11 mouse cellular contexts compared by ENCODE assay signal in the genomic region with DNA sequence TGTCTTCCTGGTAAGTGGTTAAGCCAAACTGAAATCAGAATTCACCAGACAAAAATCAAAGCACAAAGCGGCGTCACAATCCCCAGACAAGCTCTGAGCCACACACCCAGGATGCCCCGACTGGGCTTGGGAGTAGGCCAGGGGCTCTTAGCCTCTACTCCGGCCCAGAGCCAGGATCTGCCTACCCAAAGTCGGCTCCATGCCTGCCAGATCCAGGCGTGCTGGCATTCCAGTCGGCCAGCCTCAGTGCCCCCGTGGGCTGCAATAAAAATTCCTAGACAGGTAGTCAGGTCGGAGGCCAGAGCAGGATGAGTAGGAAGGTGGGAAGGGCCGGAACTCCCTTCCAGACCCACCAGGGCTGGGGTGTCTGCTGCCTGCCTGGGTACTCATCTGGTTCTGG. TPM values are rescaled to one million over a fixed set of nuclear protein-coding genes. Genes with fewer than 3 reads are reported as not detected.
DNase-seq lines count a peak whose midpoint lies in the region; ATAC-seq and TF ChIP-seq lines count a peak whose summit lies in the region.
"Had no signal": no experiment of that assay in that cellular context is flagged by ENCODE, and none has a peak within 500 bp of the region (broad histone marks: within the 10 kb centered on the region; RNA-seq: fewer than 3 reads in every experiment).

No protein-coding gene starts in this region.

- no peak overlapping the region for H3K9ac ChIP-seq in forebrain, embryonic 14.5 days (ENCODE audit: low read length)
- no peak overlapping the region for H3K9ac ChIP-seq in forebrain, embryonic 12.5 days
- H3K9ac ChIP-seq in midbrain, embryonic 11.5 days (ENCODE audit: low read length): 0 out of 2 replicates have a peak overlapping the region, but pooled peaks have one; percentile 42
- no peak overlapping the region for H3K9ac ChIP-seq in midbrain, embryonic 15.5 days
- no peak overlapping the region for H3K9ac ChIP-seq in hindbrain, postnatal 0 days (replicated peaks; ENCODE audit: low read length)
- no peak overlapping the region for H3K9ac ChIP-seq in stomach, postnatal 0 days (ENCODE audit: low read length)

- peak; percentile 58 for DNase-seq in forebrain, embryonic 14.5 days (ENCODE audit: low spot score)
- DNase-seq in midbrain, embryonic 11.5 days (ENCODE audit: low spot score, missing footprints): no peak
- DNase-seq in hindbrain, postnatal 0 days (ENCODE audit: low spot score): peak; percentile 69
- DNase-seq in stomach, postnatal 0 days (ENCODE audit: low spot score): no peak
- no peak for DNase-seq in urinary bladder, postnatal 36 days (ENCODE audit: low spot score in 2 of 2)
- no peak for DNase-seq in embryo, embryonic 10 days (ENCODE audit: low spot score)
- DNase-seq: cerebellum, adult 9-11 months; thymus, postnatal 14 days had no signal

- TF ChIP-seq CTCF in hindbrain, postnatal 0 days (IDR thresholded peaks at IDR 0.05; ENCODE audit: low read depth): no peak
- TF ChIP-seq CTCF in stomach, postnatal 0 days (IDR thresholded peaks at IDR 0.05; ENCODE audit: low read depth): no peak

- H3K4me1 ChIP-seq in forebrain, embryonic 14.5 days (ENCODE audit: control insufficient read depth, insufficient read depth, low read length): peaks cover 64% of the 10 kb centered on the region
- H3K4me1 ChIP-seq in forebrain, embryonic 12.5 days: peaks cover 92% of the 10 kb centered on the region
- H3K4me1 ChIP-seq in midbrain, embryonic 11.5 days (ENCODE audit: control insufficient read depth, insufficient read depth, low read length): peaks cover 57% of the 10 kb centered on the region
- H3K4me1 ChIP-seq in midbrain, embryonic 15.5 days: peaks cover 79% of the 10 kb centered on the region
- peaks cover 36% of the 10 kb centered on the region for H3K4me1 ChIP-seq in hindbrain, postnatal 0 days (ENCODE audit: insufficient read depth, low read length)
- H3K4me1 ChIP-seq in stomach, postnatal 0 days (replicated peaks; ENCODE audit: control insufficient read depth, insufficient read depth): peaks cover 33% of the 10 kb centered on the region

- H3K4me3 ChIP-seq in forebrain, embryonic 14.5 days (ENCODE audit: low read depth, low read length): no peak overlapping the region
- no peak overlapping the region for H3K4me3 ChIP-seq in forebrain, embryonic 12.5 days (replicated peaks)
- no peak overlapping the region for H3K4me3 ChIP-seq in midbrain, embryonic 11.5 days (ENCODE audit: low read depth, low read length)
- H3K4me3 ChIP-seq in midbrain, embryonic 15.5 days: no peak overlapping the region
- H3K4me3 ChIP-seq in hindbrain, postnatal 0 days (ENCODE audit: low read length): no peak overlapping the region
- no peak overlapping the region for H3K4me3 ChIP-seq in stomach, postnatal 0 days (ENCODE audit: low read depth, low read length)

- H3K36me3 ChIP-seq in forebrain, embryonic 14.5 days (ENCODE audit: control insufficient read depth, insufficient read depth, low read length): no peaks in the 10 kb centered on the region
- H3K36me3 ChIP-seq in forebrain, embryonic 12.5 days (replicated peaks): no peaks in the 10 kb centered on the region
- no peaks in the 10 kb centered on the region for H3K36me3 ChIP-seq in midbrain, embryonic 11.5 days (ENCODE audit: control insufficient read depth, insufficient read depth, low read length)
- H3K36me3 ChIP-seq in midbrain, embryonic 15.5 days (replicated peaks): no peaks in the 10 kb centered on the region
- no peaks in the 10 kb centered on the region for H3K36me3 ChIP-seq in hindbrain, postnatal 0 days (ENCODE audit: insufficient read depth, low read length)
- no peaks in the 10 kb centered on the region for H3K36me3 ChIP-seq in stomach, postnatal 0 days (ENCODE audit: control insufficient read depth, insufficient read depth, low read length)
- H3K36me3 ChIP-seq: G1E had no signal

- 64% methylated on average over 10 of the region's 10 CpGs for WGBS in forebrain, embryonic 14.5 days
- 84% methylated on average over 10 of the region's 10 CpGs for WGBS in forebrain, embryonic 12.5 days
- 90% methylated on average over 10 of the region's 10 CpGs for WGBS in midbrain, embryonic 11.5 days
- WGBS in midbrain, embryonic 15.5 days: 73% methylated on average over 10 of the region's 10 CpGs
- 52% methylated on average over 10 of the region's 10 CpGs for WGBS in hindbrain, postnatal 0 days
- WGBS in stomach, postnatal 0 days: 64% methylated on average over 10 of the region's 10 CpGs

- no peak for TF ChIP-seq EP300 in stomach, postnatal 0 days (optimal IDR thresholded peaks at IDR 0.05)

- H3K27ac ChIP-seq in forebrain, embryonic 14.5 days (ENCODE audit: low read depth, low read length): 0 out of 2 replicates have a peak overlapping the region, but pooled peaks have one; percentile 9
- no peak overlapping the region for H3K27ac ChIP-seq in forebrain, embryonic 12.5 days
- no peak overlapping the region for H3K27ac ChIP-seq in midbrain, embryonic 11.5 days (ENCODE audit: low read depth, low read length)
- H3K27ac ChIP-seq in midbrain, embryonic 15.5 days: no peak overlapping the region
- no peak overlapping the region for H3K27ac ChIP-seq in hindbrain, postnatal 0 days
- 0 out of 2 replicates have a peak overlapping the region, but pooled peaks have one; percentile 30 for H3K27ac ChIP-seq in stomach, postnatal 0 days (replicated peaks)

- ATAC-seq in forebrain, embryonic 14.5 days: no peak
- no peak for ATAC-seq in forebrain, embryonic 12.5 days (ENCODE audit: low FRiP score)
- no peak for ATAC-seq in midbrain, embryonic 11.5 days (ENCODE audit: low FRiP score)
- no peak for ATAC-seq in midbrain, embryonic 15.5 days (replicated peaks)
- no peak for ATAC-seq in hindbrain, postnatal 0 days
- ATAC-seq in stomach, postnatal 0 days (ENCODE audit: low FRiP score, low TSS enrichment): no peak

- H3K27me3 ChIP-seq in forebrain, embryonic 14.5 days (replicated peaks; ENCODE audit: control insufficient read depth, insufficient read depth, low read length): no peaks in the 10 kb centered on the region
- H3K27me3 ChIP-seq in forebrain, embryonic 12.5 days: no peaks in the 10 kb centered on the region
- H3K27me3 ChIP-seq in midbrain, embryonic 11.5 days (ENCODE audit: control insufficient read depth, insufficient read depth, low read length): no peaks in the 10 kb centered on the region
- no peaks in the 10 kb centered on the region for H3K27me3 ChIP-seq in midbrain, embryonic 15.5 days (replicated peaks)
- no peaks in the 10 kb centered on the region for H3K27me3 ChIP-seq in hindbrain, postnatal 0 days (ENCODE audit: insufficient read depth, low read length)
- H3K27me3 ChIP-seq in stomach, postnatal 0 days (ENCODE audit: control insufficient read depth, insufficient read depth, low read length): no peaks in the 10 kb centered on the region

- no peak overlapping the region for H3K4me2 ChIP-seq in forebrain, embryonic 14.5 days (ENCODE audit: low read length)
- no peak overlapping the region for H3K4me2 ChIP-seq in forebrain, embryonic 12.5 days
- H3K4me2 ChIP-seq in midbrain, embryonic 11.5 days: no peak overlapping the region
- no peak overlapping the region for H3K4me2 ChIP-seq in midbrain, embryonic 15.5 days
- H3K4me2 ChIP-seq in hindbrain, postnatal 0 days (ENCODE audit: low read depth, low read length): no peak overlapping the region
- no peak overlapping the region for H3K4me2 ChIP-seq in stomach, postnatal 0 days (replicated peaks; ENCODE audit: low read depth)

- no peaks in the 10 kb centered on the region for H3K9me3 ChIP-seq in forebrain, embryonic 14.5 days (replicated peaks; ENCODE audit: control insufficient read depth, low read length)
- no peaks in the 10 kb centered on the region for H3K9me3 ChIP-seq in forebrain, embryonic 12.5 days
- no peaks in the 10 kb centered on the region for H3K9me3 ChIP-seq in midbrain, embryonic 11.5 days (ENCODE audit: control insufficient read depth, low read length)
- H3K9me3 ChIP-seq in midbrain, embryonic 15.5 days: no peaks in the 10 kb centered on the region
- no peaks in the 10 kb centered on the region for H3K9me3 ChIP-seq in hindbrain, postnatal 0 days (ENCODE audit: low read length)
- no peaks in the 10 kb centered on the region for H3K9me3 ChIP-seq in stomach, postnatal 0 days (ENCODE audit: control insufficient read depth, low read length)

RNA-seq across cellular contexts. Expression of a gene that starts 14.8 kb away (rescaled TPM):
- polyA plus RNA-seq in forebrain, embryonic 14.5 days (2014; fragmentation: Nextera tagmentation; extraction: Ambion mirVana): 6.9 and 8.8 TPM in 2 replicates
- 3.7 and 4.7 TPM in 2 replicates for polyA plus RNA-seq in forebrain, embryonic 12.5 days (2016; fragmentation: Nextera tagmentation; extraction: Ambion mirVana)
- 3.2 and 3.4 TPM in 2 replicates for polyA plus RNA-seq in midbrain, embryonic 11.5 days (2014; fragmentation: Nextera tagmentation; extraction: Ambion mirVana)
- polyA plus RNA-seq in midbrain, embryonic 15.5 days (2015; fragmentation: Nextera tagmentation; extraction: Ambion mirVana): 4.1 and 4.6 TPM in 2 replicates
- 7.7 and 16.0 TPM in 2 replicates for total RNA-seq in hindbrain, postnatal 0 days (2014; rRNA removed)
- polyA plus RNA-seq in hindbrain, postnatal 0 days (2015; fragmentation: Nextera tagmentation; extraction: Ambion mirVana): 2.6 and 3.0 TPM in 2 replicates
- polyA plus RNA-seq in stomach, postnatal 0 days (2015; fragmentation: Nextera tagmentation; extraction: Ambion mirVana): 6.1 and 7.0 TPM in 2 replicates
- polyA plus RNA-seq: G1E had no signal

RNA-seq across cellular contexts. Expression of a gene that starts 42.8 kb away (rescaled TPM):
- not detected in 2 replicates for polyA plus RNA-seq in forebrain, embryonic 14.5 days (2014; fragmentation: Nextera tagmentation; extraction: Ambion mirVana)
- 0.34 TPM in 1 of 2 replicates, not detected in the other for polyA plus RNA-seq in forebrain, embryonic 12.5 days (2016; fragmentation: Nextera tagmentation; extraction: Ambion mirVana)
- 0.46 and 0.55 TPM in 2 replicates for polyA plus RNA-seq in midbrain, embryonic 11.5 days (2014; fragmentation: Nextera tagmentation; extraction: Ambion mirVana)
- polyA plus RNA-seq in midbrain, embryonic 15.5 days (2015; fragmentation: Nextera tagmentation; extraction: Ambion mirVana): 0.22 and 1.1 TPM in 2 replicates
- total RNA-seq in hindbrain, postnatal 0 days (2014; rRNA removed): not detected in 2 replicates
- polyA plus RNA-seq in hindbrain, postnatal 0 days (2015; fragmentation: Nextera tagmentation; extraction: Ambion mirVana): 0.58 and 0.68 TPM in 2 replicates
- polyA plus RNA-seq in stomach, postnatal 0 days (2015; fragmentation: Nextera tagmentation; extraction: Ambion mirVana): 4.6 and 5.0 TPM in 2 replicates
- polyA plus RNA-seq: G1E had no signal

Comparison
In these comparisons a context has a peak if more than half of its experiments do, and no peak if none do; other contexts are left out.
1. H3K27ac ChIP-seq: peak in forebrain, embryonic 14.5 days (single experiment) and stomach, postnatal 0 days (single experiment); none in forebrain, embryonic 12.5 days (single experiment), midbrain, embryonic 11.5 days (single experiment), midbrain, embryonic 15.5 days (single experiment) and hindbrain, postnatal 0 days (single experiment).
2. DNase-seq: peak in forebrain, embryonic 14.5 days (single experiment) and hindbrain, postnatal 0 days (single experiment); none in midbrain, embryonic 11.5 days (single experiment), stomach, postnatal 0 days (single experiment), urinary bladder, postnatal 36 days (0 of 2) and embryo, embryonic 10 days (single experiment).